Mouse (Mus musculus) neural tube, embryonic 11.5 days (tissue): ENCODE results near the gene Gdpd2. TPM values are rescaled to one million over a fixed set of nuclear protein-coding genes. Genes with fewer than 3 reads are reported as not detected.
A peak's percentile ranks its signal among the peaks of the same experiment; 100 is the strongest.

Experiments
- ATAC-seq: fragments of 200-750 bp; cut with Nextera tagmentation; 2 replicates; pipeline ENCODE4 v1.8.0; 2017; ENCODE audit warnings: moderate number of reproducible peaks, mild to moderate bottlenecking, moderate TSS enrichment, moderate library complexity; ENCODE audit not compliant: insufficient read depth, low FRiP score, low TSS enrichment
- DNase-seq: peaks from one replicate; pipeline ENCODE4 v3.0.0-alpha.2; 2015; ENCODE audit warnings: low spot score
- H3K27ac ChIP-seq: fragments of 300-500 bp; sonication (generic); 2 replicates; pipeline ENCODE4 v1.5.1; 2014; ENCODE audit warnings: low read depth, mild to moderate bottlenecking, low read length
- H3K27me3 ChIP-seq: fragments of 300-500 bp; sonication (generic); 2 replicates; pipeline ENCODE4 v1.6.1; 2014; ENCODE audit warnings: mild to moderate bottlenecking, low read length, mixed read lengths; ENCODE audit not compliant: control insufficient read depth, insufficient read depth
- H3K36me3 ChIP-seq: fragments of 300-500 bp; sonication (generic); 2 replicates; pipeline ENCODE4 v1.6.1; 2014; ENCODE audit warnings: mild to moderate bottlenecking, low read length, moderate library complexity, mixed read lengths; ENCODE audit not compliant: control insufficient read depth, insufficient read depth
- H3K4me1 ChIP-seq: fragments of 300-500 bp; sonication (generic); 2 replicates; pipeline ENCODE4 v1.6.1; 2014; ENCODE audit warnings: low read length, mixed read lengths; ENCODE audit not compliant: control insufficient read depth, insufficient read depth
- H3K4me2 ChIP-seq: fragments of 300-500 bp; sonication (generic); 2 replicates; pipeline ENCODE4 v1.6.1; 2014; ENCODE audit warnings: low read depth, mild to moderate bottlenecking, moderate library complexity
- H3K4me3 ChIP-seq: fragments of 300-500 bp; sonication (generic); 2 replicates; pipeline ENCODE4 v1.5.1; 2014; ENCODE audit warnings: low read depth, low read length
- H3K9ac ChIP-seq: fragments of 300-500 bp; sonication (generic); 2 replicates; pipeline ENCODE4 v1.6.1; 2014; ENCODE audit warnings: mild to moderate bottlenecking, low read length
- H3K9me3 ChIP-seq: fragments of 300-500 bp; sonication (generic); 2 replicates; pipeline ENCODE4 v1.6.1; 2016; ENCODE audit warnings: low read length; ENCODE audit not compliant: control insufficient read depth
- WGBS: fragments of 180-500 bp; shearing (Covaris S2); extraction: QIAGEN DNeasy Blood & Tissue Kit; methylation state at CpG from one replicate; pipeline ENCODE4 v1.1.7; 2014; 5-methylcytosine and 5-hydroxymethylcytosine counted together
- polyA plus RNA-seq: library from polyadenylated mRNA; unstranded; fragments of >200 nt; fragmentation: Nextera tagmentation; extraction: Ambion mirVana; gene quantifications from 2 replicates; pipeline ENCODE4 v1.2.1, GENCODE M21; 2014

The Gdpd2 gene
- polyA plus RNA-seq, 1 experiment from 2014 or later, result 8.0 TPM

GRCm38 (mm10) chrX:100734359-100734758, 4.7 kb downstream of the Gdpd2 start:
- Histone ChIP-seq H3K9me3 (no peaks in the 10 kb centered on the region), H3K27me3 (no peaks in the 10 kb centered on the region), H3K36me3 (no peaks in the 10 kb centered on the region), H3K4me1 (no peaks in the 10 kb centered on the region), H3K27ac (no peak overlapping the region), H3K4me3 (no peak overlapping the region), H3K9ac (no peak overlapping the region), H3K4me2 (no peak overlapping the region)
- WGBS, result 73% methylated on average over 7 of the region's 7 CpGs
- no peak for DNase-seq
- no peak for ATAC-seq

- H3K36me3 ChIP-seq, result no peaks in the 10 kb centered on the region
- H3K4me2 ChIP-seq, result peak overlapping the region; percentile 34
- 16% methylated on average over 13 of the region's 14 CpGs for WGBS
- DNase-seq (peak; percentile 63), ATAC-seq (peak; percentile 69; the same call in 1 of the 2 replicates)
- H3K27me3 ChIP-seq, result no peaks in the 10 kb centered on the region
- no peak overlapping the region for H3K27ac ChIP-seq
- H3K9me3 ChIP-seq, result no peaks in the 10 kb centered on the region
- peak overlapping the region; percentile 20; the same call in 1 of the 2 replicates for H3K4me3 ChIP-seq
- no peak overlapping the region for H3K9ac ChIP-seq
- H3K4me1 ChIP-seq, result no peaks in the 10 kb centered on the region
These were observed 9.2 kb downstream of the Gdpd2 start for GRCm38 (mm10) chrX:100738918-100739317.

GRCm38 (mm10) chrX:100739443-100739842, 9.8 kb downstream of the Gdpd2 start:
- peak; percentile 19 for DNase-seq
- 30% methylated on average over 10 of the region's 10 CpGs for WGBS
- H3K36me3 ChIP-seq, result no peaks in the 10 kb centered on the region

GRCm38 (mm10) chrX:100740785-100741184, 11.1 kb downstream of the Gdpd2 start:
- H3K4me1 ChIP-seq, result no peaks in the 10 kb centered on the region
- ATAC-seq (no peak), DNase-seq (no peak)
- H3K4me3 ChIP-seq, result no peak overlapping the region
- WGBS, result 69% methylated on average over 6 of the region's 6 CpGs
- H3K27ac ChIP-seq, result no peak overlapping the region
- H3K36me3 ChIP-seq, result no peaks in the 10 kb centered on the region
- H3K27me3 ChIP-seq, result no peaks in the 10 kb centered on the region
- H3K4me2 ChIP-seq, result no peak overlapping the region
- H3K9ac ChIP-seq, result no peak overlapping the region
- H3K9me3 ChIP-seq, result no peaks in the 10 kb centered on the region

More at GRCm38 (mm10) chrX:100739443-100739842, 9.8 kb downstream of the Gdpd2 start:
- no peak overlapping the region for H3K27ac ChIP-seq
- no peaks in the 10 kb centered on the region for H3K9me3 ChIP-seq
- H3K4me3 ChIP-seq, result peak overlapping the region; percentile 20; the same call in 1 of the 2 replicates
- H3K9ac ChIP-seq, result no peak overlapping the region
- H3K4me2 ChIP-seq, result peak overlapping the region; percentile 34
- ATAC-seq, result peak; percentile 38; the same call in 1 of the 2 replicates
- H3K4me1 ChIP-seq, result no peaks in the 10 kb centered on the region
- no peaks in the 10 kb centered on the region for H3K27me3 ChIP-seq

GRCm38 (mm10) chrX:100741940-100742339, 12.3 kb downstream of the Gdpd2 start:
- no peaks in the 10 kb centered on the region for H3K9me3 ChIP-seq
- no peak overlapping the region for H3K4me2 ChIP-seq
- peak; percentile 75 for DNase-seq
- H3K9ac ChIP-seq, result no peak overlapping the region
- no peak overlapping the region for H3K4me3 ChIP-seq
- H3K36me3 ChIP-seq, result no peaks in the 10 kb centered on the region
- ATAC-seq, result 0 out of 2 replicates have a peak, but pooled peaks have one; percentile 53
- WGBS, result 8% methylated on average over 10 of the region's 10 CpGs
- H3K4me1 ChIP-seq, result no peaks in the 10 kb centered on the region
- H3K27ac ChIP-seq, result no peak overlapping the region
- no peaks in the 10 kb centered on the region for H3K27me3 ChIP-seq

- no peak overlapping the region for H3K9ac ChIP-seq
- no peaks in the 10 kb centered on the region for H3K9me3 ChIP-seq
- 84% methylated on average over 6 of the region's 6 CpGs for WGBS
- H3K27me3 ChIP-seq, result no peaks in the 10 kb centered on the region
- H3K27ac ChIP-seq, result no peak overlapping the region
- no peak overlapping the region for H3K4me2 ChIP-seq
- no peaks in the 10 kb centered on the region for H3K36me3 ChIP-seq
- DNase-seq, result no peak
- H3K4me1 ChIP-seq, result no peaks in the 10 kb centered on the region
- ATAC-seq, result no peak
- no peak overlapping the region for H3K4me3 ChIP-seq
These were observed 36.2 kb downstream of the Gdpd2 start for GRCm38 (mm10) chrX:100765855-100766254.

GRCm38 (mm10) chrX:100767181-100767884, 37.7 kb downstream of the Gdpd2 start, which contains the start of gene Dlg3:
Dlg3 (plus strand) TSS chrX:100767722.
- no peaks in the 10 kb centered on the region for H3K36me3 ChIP-seq
- H3K4me1 ChIP-seq, result no peaks in the 10 kb centered on the region
- no peaks in the 10 kb centered on the region for H3K9me3 ChIP-seq
- H3K4me2 ChIP-seq, result peak within 1 kb of the TSS; percentile 75
- no peaks in the 10 kb centered on the region for H3K27me3 ChIP-seq
- ATAC-seq, result peak; percentile 91
- peak within 1 kb of the TSS; percentile 54 for H3K9ac ChIP-seq
- peak; percentile 69 for DNase-seq
- 18% methylated on average over 24 of the region's 26 CpGs for WGBS
- H3K4me3 ChIP-seq, result peak within 1 kb of the TSS; percentile 43
- H3K27ac ChIP-seq, result no peak within 1 kb of the TSS

- WGBS, result 30% methylated on average over 24 of the region's 36 CpGs
- DNase-seq, result no peak
- peak; percentile 66 for ATAC-seq
These were observed 38.4 kb downstream of the Gdpd2 start for GRCm38 (mm10) chrX:100767885-100768626.

More at GRCm38 (mm10) chrX:100767885-100768626, 38.4 kb downstream of the Gdpd2 start:
- peak overlapping the region; percentile 43 for H3K4me3 ChIP-seq
- H3K4me1 ChIP-seq, result no peaks in the 10 kb centered on the region
- H3K27ac ChIP-seq, result no peak overlapping the region
- H3K9me3 ChIP-seq, result no peaks in the 10 kb centered on the region
- no peaks in the 10 kb centered on the region for H3K27me3 ChIP-seq
- peak overlapping the region; percentile 75 for H3K4me2 ChIP-seq
- H3K9ac ChIP-seq, result peak overlapping the region; percentile 54
- H3K36me3 ChIP-seq, result no peaks in the 10 kb centered on the region
